Mouse (Mus musculus) testis, adult 2 months (tissue): ENCODE results near the gene Rrp12. TPM values are rescaled to one million over a fixed set of nuclear protein-coding genes. Genes with fewer than 3 reads are reported as not detected.

Experiments used
- H3K27ac ChIP-seq: fragments of 200-500 bp; 2 replicates; pipeline ENCODE4 v1.5.1; 2012; ENCODE audit warnings: low read depth, low read length; ENCODE audit not compliant: control insufficient read depth, insufficient read depth
- H3K27me3 ChIP-seq: fragments of 200-500 bp; 2 replicates; pipeline ENCODE4 v1.6.1; 2012; ENCODE audit warnings: mild to moderate bottlenecking, low read length, moderate library complexity; ENCODE audit not compliant: control insufficient read depth, insufficient read depth
- H3K36me3 ChIP-seq: fragments of 200-500 bp; 2 replicates; pipeline ENCODE4 v1.6.1; 2012; ENCODE audit warnings: mild to moderate bottlenecking, low read length; ENCODE audit not compliant: control insufficient read depth, insufficient read depth
- H3K4me1 ChIP-seq: fragments of 200-500 bp; 2 replicates; pipeline ENCODE4 v1.6.1; 2012; ENCODE audit warnings: low read length; ENCODE audit not compliant: control insufficient read depth, insufficient read depth
- H3K4me3 ChIP-seq: fragments of 200-500 bp; 2 replicates; pipeline ENCODE4 v1.5.1; 2012; ENCODE audit warnings: low read depth, mild to moderate bottlenecking, low read length, moderate library complexity, mixed read lengths; ENCODE audit not compliant: control insufficient read depth
- CTCF ChIP-seq: fragments of 200-500 bp; IDR thresholded peaks from 2 replicates; pipeline ENCODE4 v1.5.1; 2012; ENCODE audit warnings: low read depth, mild to moderate bottlenecking, inconsistent platforms, low read length, moderate library complexity; ENCODE audit not compliant: control insufficient read depth, insufficient read depth, insufficient replicate concordance
- POLR2A ChIP-seq: fragments of 200-500 bp; IDR thresholded peaks from 2 replicates; pipeline ENCODE4 v1.6.1; 2012; ENCODE audit warnings: low read depth, mild to moderate bottlenecking, inconsistent platforms, low read length, moderate library complexity; ENCODE audit not compliant: control insufficient read depth
- polyA plus RNA-seq: library from polyadenylated mRNA; depleted of rRNA; stranded (reverse); fragments of >200 nt; gene quantifications from 2 replicates; pipeline ENCODE4 v1.2.3, GENCODE M21; 2012

Gene Rrp12
- polyA plus RNA-seq, 1 experiment = 32.3 TPM

- peaks cover 1% of the 10 kb centered on the region; the same call in 1 of the 2 replicates for H3K36me3 ChIP-seq
- H3K27ac ChIP-seq = peak overlapping the region; percentile 94
- no peak; the same call in 1 of the 2 replicates for TF ChIP-seq POLR2A
- H3K4me3 ChIP-seq = peak overlapping the region; percentile 98
- peaks cover 12% of the 10 kb centered on the region for H3K4me1 ChIP-seq
- H3K27me3 ChIP-seq = no peaks in the 10 kb centered on the region
These were observed 16.4 kb upstream of the Rrp12 start for GRCm38 (mm10) chr19:41912121-41913080.

- Histone ChIP-seq H3K4me3 (peak within 1 kb of the TSS; percentile 98), H3K4me1 (peaks cover 12% of the 10 kb centered on the region), H3K27me3 (no peaks in the 10 kb centered on the region), H3K27ac (peak within 1 kb of the TSS; percentile 94), H3K36me3 (no peaks in the 10 kb centered on the region; the same call in 1 of the 2 replicates)
- TF ChIP-seq CTCF = no peak
- peak; percentile 86 for TF ChIP-seq POLR2A
These were observed 15.5 kb upstream of the Rrp12 start, which contains the start of gene Pgam1 for GRCm38 (mm10) chr19:41911178-41912073. Gene Pgam1 (plus strand): TSS chr19:41911923.

- no peak for TF ChIP-seq CTCF
- no peak for TF ChIP-seq POLR2A
- H3K27ac ChIP-seq = no peak overlapping the region
These were observed 14.4 kb upstream of the Rrp12 start for GRCm38 (mm10) chr19:41910396-41910795.

GRCm38 (mm10) chr19:41908736-41909135 is 12.8 kb upstream of the Rrp12 start:
- H3K4me3 ChIP-seq = no peak overlapping the region
- H3K36me3 ChIP-seq = no peaks in the 10 kb centered on the region; the same call in 1 of the 2 replicates
- peaks cover 10% of the 10 kb centered on the region for H3K4me1 ChIP-seq
- no peak overlapping the region for H3K27ac ChIP-seq
- no peak for TF ChIP-seq POLR2A
- no peak for TF ChIP-seq CTCF
- H3K27me3 ChIP-seq = no peaks in the 10 kb centered on the region

More at GRCm38 (mm10) chr19:41910396-41910795, 14.4 kb upstream of the Rrp12 start:
- peaks cover 12% of the 10 kb centered on the region for H3K4me1 ChIP-seq
- H3K4me3 ChIP-seq = no peak overlapping the region
- no peaks in the 10 kb centered on the region for H3K27me3 ChIP-seq
- no peaks in the 10 kb centered on the region; the same call in 1 of the 2 replicates for H3K36me3 ChIP-seq

GRCm38 (mm10) chr19:41907079-41907760 is 11.2 kb upstream of the Rrp12 start:
- TF ChIP-seq POLR2A (no peak), CTCF (no peak)
- no peak overlapping the region for H3K4me3 ChIP-seq
- no peaks in the 10 kb centered on the region for H3K27me3 ChIP-seq
- peaks cover under 1% of the 10 kb centered on the region; the same call in 1 of the 2 replicates for H3K4me1 ChIP-seq
- H3K36me3 ChIP-seq = no peaks in the 10 kb centered on the region
- no peak overlapping the region for H3K27ac ChIP-seq

GRCm38 (mm10) chr19:41906311-41907078 is 10.5 kb upstream of the Rrp12 start:
- H3K4me1 ChIP-seq = no peaks in the 10 kb centered on the region
- H3K27ac ChIP-seq = no peak overlapping the region
- no peaks in the 10 kb centered on the region for H3K27me3 ChIP-seq
- TF ChIP-seq CTCF = no peak
- TF ChIP-seq POLR2A = no peak
- H3K36me3 ChIP-seq = no peaks in the 10 kb centered on the region
- H3K4me3 ChIP-seq = no peak overlapping the region
